Mouse (Mus musculus) bone marrow, adult 2 months (tissue): ENCODE data around the gene Dcst2.

Experiments used
- CTCF ChIP-seq: fragments of 200-500 bp; IDR thresholded peaks from 2 replicates; pipeline ENCODE4 v1.5.1; 2011; ENCODE audit warnings: low read length, control low read depth; ENCODE audit not compliant: control insufficient read depth, insufficient read depth
- POLR2A ChIP-seq: fragments of 200-500 bp; IDR thresholded peaks from 2 replicates; pipeline ENCODE4 v1.6.1; 2011; ENCODE audit warnings: low read depth, mild to moderate bottlenecking, control low read depth, low read length, borderline replicate concordance; ENCODE audit not compliant: control insufficient read depth

GRCm38 (mm10) chr3:89365153-89365485 is 3.3 kb downstream of the Dcst2 start, which contains the start of gene Dcst1:
- TF ChIP-seq CTCF = no peak
- no peak for TF ChIP-seq POLR2A
